Mouse (Mus musculus) cerebellum, adult 2 months (tissue): ENCODE data around the gene Srek1.

Experiments
- CTCF ChIP-seq: fragments of 200-500 bp; IDR thresholded peaks from 2 replicates; pipeline ENCODE4 v1.5.1; 2011; ENCODE audit warnings: low read depth, mild to moderate bottlenecking, control low read depth, low read length, moderate library complexity, borderline replicate concordance; ENCODE audit not compliant: insufficient read depth
- POLR2A ChIP-seq: fragments of 200-500 bp; IDR thresholded peaks from 2 replicates; pipeline ENCODE4 v1.6.1; 2011; ENCODE audit warnings: low read length, control low read depth, borderline replicate concordance; ENCODE audit not compliant: insufficient read depth

DNA sequence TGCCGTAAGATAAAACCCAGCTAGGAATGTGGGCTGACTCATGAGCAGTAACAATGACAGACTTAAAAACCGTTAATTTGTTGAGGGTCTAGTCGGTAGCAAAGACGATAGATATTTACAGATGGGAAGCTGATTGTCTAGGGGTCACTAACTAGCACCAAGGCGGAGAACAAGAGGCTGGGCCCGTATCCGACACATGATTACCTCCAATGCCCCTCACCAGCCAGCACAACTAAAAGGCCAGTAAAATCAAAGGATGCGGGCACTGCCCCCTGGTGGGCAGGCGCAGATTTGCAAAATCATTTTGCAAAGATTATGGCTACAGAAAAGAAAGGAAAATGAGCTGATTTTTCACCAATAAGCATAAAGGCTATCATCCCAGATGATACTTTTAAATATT is 78.2 kb downstream of the Srek1 start:
- TF ChIP-seq CTCF (peak; percentile 50; the same call in 1 of the 2 replicates), POLR2A (no peak)
